Mouse (Mus musculus): ENCODE results near the gene Tgfb1. TPM values are rescaled to one million over a fixed set of nuclear protein-coding genes. Genes with fewer than 3 reads are reported as not detected.

The Tgfb1 gene
- polyA plus RNA-seq, 1 experiment, result 4.9 TPM

GRCm38 (mm10) chr7:25699851-25700250 lies 13.0 kb downstream of the Tgfb1 start:
- no peak for DNase-seq
- Histone ChIP-seq H3K27ac (ENCODE audit: insufficient read depth, low read length) (no peak overlapping the region), H3K4me3 (replicated peaks; ENCODE audit: insufficient read depth, low read depth, low read length) (no peak overlapping the region), H3K27me3 (ENCODE audit: control insufficient read depth, insufficient read depth, low read length) (no peaks in the 10 kb centered on the region), H3K4me1 (ENCODE audit: control insufficient read depth, insufficient read depth, low read length) (no peaks in the 10 kb centered on the region)
- 51% methylated on average over 13 of the region's 13 CpGs for WGBS
- TF ChIP-seq CTCF (IDR thresholded peaks at IDR 0.05; ENCODE audit: borderline replicate concordance, insufficient read depth, low read depth, low read length), result no peak
- TF ChIP-seq POLR2A (IDR thresholded peaks at IDR 0.05; ENCODE audit: borderline replicate concordance, insufficient read depth, low read length), result no peak

- H3K4me3 ChIP-seq (replicated peaks; ENCODE audit: insufficient read depth, low read depth, low read length), result no peak overlapping the region
- WGBS, result 75% methylated on average over 12 of the region's 12 CpGs
- H3K4me1 ChIP-seq (ENCODE audit: control insufficient read depth, insufficient read depth, low read length), result peaks cover under 1% of the 10 kb centered on the region; the same call in 1 of the 2 replicates
- no peaks in the 10 kb centered on the region for H3K27me3 ChIP-seq (ENCODE audit: control insufficient read depth, insufficient read depth, low read length)
- no peak overlapping the region for H3K27ac ChIP-seq (ENCODE audit: insufficient read depth, low read length)
- peak; percentile 13; the same call in 1 of the 2 replicates for TF ChIP-seq CTCF (IDR thresholded peaks at IDR 0.05; ENCODE audit: borderline replicate concordance, insufficient read depth, low read depth, low read length)
- TF ChIP-seq POLR2A (IDR thresholded peaks at IDR 0.05; ENCODE audit: borderline replicate concordance, insufficient read depth, low read length), result no peak
- no peak for DNase-seq
These were observed 13.9 kb downstream of the Tgfb1 start for GRCm38 (mm10) chr7:25700732-25701131.

GRCm38 (mm10) chr7:25702350-25702749 lies 15.5 kb downstream of the Tgfb1 start:
- 95% methylated on average over 2 of the region's 2 CpGs for WGBS
- DNase-seq, result no peak
- no peak for TF ChIP-seq POLR2A (IDR thresholded peaks at IDR 0.05; ENCODE audit: borderline replicate concordance, insufficient read depth, low read length)
- TF ChIP-seq CTCF (IDR thresholded peaks at IDR 0.05; ENCODE audit: borderline replicate concordance, insufficient read depth, low read depth, low read length), result no peak
- H3K4me1 ChIP-seq (ENCODE audit: control insufficient read depth, insufficient read depth, low read length), result peaks cover 5% of the 10 kb centered on the region; the same call in 1 of the 2 replicates
- H3K27me3 ChIP-seq (ENCODE audit: control insufficient read depth, insufficient read depth, low read length), result no peaks in the 10 kb centered on the region
- no peak overlapping the region for H3K4me3 ChIP-seq (replicated peaks; ENCODE audit: insufficient read depth, low read depth, low read length)
- no peak overlapping the region for H3K27ac ChIP-seq (ENCODE audit: insufficient read depth, low read length)

GRCm38 (mm10) chr7:25703793-25704494 lies 17.1 kb downstream of the Tgfb1 start:
- WGBS, result 34% methylated on average over 10 of the region's 10 CpGs
- H3K4me1 ChIP-seq (ENCODE audit: control insufficient read depth, insufficient read depth, low read length), result peaks cover 5% of the 10 kb centered on the region; the same call in 1 of the 2 replicates
- H3K4me3 ChIP-seq (replicated peaks; ENCODE audit: insufficient read depth, low read depth, low read length), result no peak overlapping the region
- no peaks in the 10 kb centered on the region for H3K27me3 ChIP-seq (ENCODE audit: control insufficient read depth, insufficient read depth, low read length)
- no peak for DNase-seq
- no peak for TF ChIP-seq CTCF (IDR thresholded peaks at IDR 0.05; ENCODE audit: borderline replicate concordance, insufficient read depth, low read depth, low read length)
- TF ChIP-seq POLR2A (IDR thresholded peaks at IDR 0.05; ENCODE audit: borderline replicate concordance, insufficient read depth, low read length), result no peak
- H3K27ac ChIP-seq (ENCODE audit: insufficient read depth, low read length), result no peak overlapping the region

- 6% methylated on average over 32 of the region's 37 CpGs for WGBS
- DNase-seq, result peak in 1 of 2 experiments; percentile 40
- Histone ChIP-seq H3K27me3 (ENCODE audit: control insufficient read depth, insufficient read depth, low read length) (no peaks in the 10 kb centered on the region), H3K4me3 (replicated peaks; ENCODE audit: insufficient read depth, low read depth, low read length) (peak overlapping the region; percentile 48), H3K27ac (ENCODE audit: insufficient read depth, low read length) (no peak overlapping the region), H3K4me1 (ENCODE audit: control insufficient read depth, insufficient read depth, low read length) (peaks cover 5% of the 10 kb centered on the region)
- TF ChIP-seq POLR2A (IDR thresholded peaks at IDR 0.05; ENCODE audit: borderline replicate concordance, insufficient read depth, low read length) (no peak), CTCF (IDR thresholded peaks at IDR 0.05; ENCODE audit: borderline replicate concordance, insufficient read depth, low read depth, low read length) (no peak)
These were observed 18.0 kb downstream of the Tgfb1 start for GRCm38 (mm10) chr7:25704716-25705364.

DNA sequence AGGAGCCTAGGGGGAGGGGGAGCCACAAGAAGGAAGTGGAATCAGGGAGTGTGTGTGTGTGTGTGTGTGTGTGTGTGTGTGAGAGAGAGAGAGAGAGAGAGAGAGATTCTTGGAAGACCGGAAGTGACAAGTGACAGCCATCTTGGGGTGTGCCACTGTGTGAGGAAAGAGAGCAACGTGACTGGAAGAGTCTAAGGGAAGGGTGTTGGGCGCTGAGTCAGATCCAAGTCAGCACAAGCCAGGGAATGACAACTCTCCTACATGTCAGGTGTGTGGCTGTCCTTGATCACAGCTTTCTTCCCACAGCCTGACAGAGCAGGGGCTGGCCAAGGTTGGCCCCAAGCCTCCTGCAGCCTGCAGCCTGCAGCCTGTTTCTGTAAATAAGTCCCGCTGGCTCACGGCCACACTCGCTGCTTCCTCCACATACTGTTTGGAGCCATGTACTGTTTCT lies 19.0 kb downstream of the Tgfb1 start:
- no peak overlapping the region for H3K27ac ChIP-seq (ENCODE audit: insufficient read depth, low read length)

GRCm38 (mm10) chr7:25706578-25707170 lies 19.9 kb downstream of the Tgfb1 start:
- Histone ChIP-seq H3K27me3 (ENCODE audit: control insufficient read depth, insufficient read depth, low read length) (no peaks in the 10 kb centered on the region), H3K4me1 (ENCODE audit: control insufficient read depth, insufficient read depth, low read length) (peaks cover 12% of the 10 kb centered on the region), H3K4me3 (replicated peaks; ENCODE audit: insufficient read depth, low read depth, low read length) (no peak overlapping the region), H3K27ac (ENCODE audit: insufficient read depth, low read length) (no peak overlapping the region)
- WGBS, result 89% methylated on average over 7 of the region's 7 CpGs
- TF ChIP-seq POLR2A (IDR thresholded peaks at IDR 0.05; ENCODE audit: borderline replicate concordance, insufficient read depth, low read length) (no peak), CTCF (IDR thresholded peaks at IDR 0.05; ENCODE audit: borderline replicate concordance, insufficient read depth, low read depth, low read length) (no peak)
- no peak for DNase-seq

More for the DNA sequence above, 19.0 kb downstream of the Tgfb1 start:
- DNase-seq, result peak; percentile 43 to 61
- 24% methylated on average over 6 of the region's 6 CpGs for WGBS
- Histone ChIP-seq H3K27me3 (ENCODE audit: control insufficient read depth, insufficient read depth, low read length) (no peaks in the 10 kb centered on the region), H3K4me3 (replicated peaks; ENCODE audit: insufficient read depth, low read depth, low read length) (no peak overlapping the region), H3K4me1 (ENCODE audit: control insufficient read depth, insufficient read depth, low read length) (peaks cover 5% of the 10 kb centered on the region)
- TF ChIP-seq CTCF (IDR thresholded peaks at IDR 0.05; ENCODE audit: borderline replicate concordance, insufficient read depth, low read depth, low read length) (no peak), POLR2A (IDR thresholded peaks at IDR 0.05; ENCODE audit: borderline replicate concordance, insufficient read depth, low read length) (no peak)
